Mouse (Mus musculus) embryonic fibroblast, embryonic 13.5 days (primary cell): ENCODE data around the gene Car15. TPM values are rescaled to one million over a fixed set of nuclear protein-coding genes. Genes with fewer than 3 reads are reported as not detected.

ENCODE experiments used
- H3K27ac ChIP-seq: 2 replicates; pipeline ENCODE4 v1.5.1; 2012; ENCODE audit warnings: low read length, control low read depth, inconsistent platforms; ENCODE audit not compliant: insufficient read depth
- H3K4me1 ChIP-seq: 2 replicates; pipeline ENCODE4 v1.6.1; 2011; ENCODE audit warnings: low read length; ENCODE audit not compliant: control insufficient read depth, insufficient read depth
- H3K4me3 ChIP-seq: 2 replicates; pipeline ENCODE4 v1.5.1; 2011; ENCODE audit warnings: mild to moderate bottlenecking, control low read depth, low read length; ENCODE audit not compliant: insufficient read depth
- CTCF ChIP-seq: IDR thresholded peaks from 2 replicates; pipeline ENCODE4 v1.5.1; 2011; ENCODE audit warnings: mild to moderate bottlenecking, control low read depth, low read length, moderate library complexity, borderline replicate concordance; ENCODE audit not compliant: insufficient read depth
- POLR2A ChIP-seq: IDR thresholded peaks from 2 replicates; pipeline ENCODE4 v1.6.1; 2011; ENCODE audit warnings: low read depth, mild to moderate bottlenecking, control low read depth, low read length, moderate library complexity
- polyA plus RNA-seq: library from polyadenylated mRNA; stranded (reverse); fragments of >200 nt; gene quantifications from 2 replicates; pipeline ENCODE4 v1.2.4, GENCODE M21; 2011; ENCODE audit warnings: low read depth; ENCODE audit not compliant: missing spikeins, insufficient read length

Car15 gene
- polyA plus RNA-seq, 1 experiment: 0.90 TPM

- no peak overlapping the region for H3K27ac ChIP-seq
- peaks cover 3% of the 10 kb centered on the region for H3K4me1 ChIP-seq
- TF ChIP-seq POLR2A (peak; percentile 59), CTCF (peak; percentile 96)
- H3K4me3 ChIP-seq: peak overlapping the region; percentile 19
Measured at GRCm38 (mm10) chr16:17815411-17816402, 22.5 kb downstream of the Car15 start.

- Histone ChIP-seq H3K4me3 (no peak overlapping the region), H3K27ac (no peak overlapping the region), H3K4me1 (peaks cover 22% of the 10 kb centered on the region)
- no peak for TF ChIP-seq CTCF
- no peak for TF ChIP-seq POLR2A
Measured at GRCm38 (mm10) chr16:17813173-17813572, 25.0 kb downstream of the Car15 start.

- H3K4me1 ChIP-seq: peaks cover 23% of the 10 kb centered on the region
- TF ChIP-seq POLR2A: no peak
- TF ChIP-seq CTCF: no peak
- H3K27ac ChIP-seq: no peak overlapping the region
- no peak overlapping the region for H3K4me3 ChIP-seq
Measured at GRCm38 (mm10) chr16:17812120-17812519, 26.0 kb downstream of the Car15 start.

GRCm38 (mm10) chr16:17809711-17810110, 28.5 kb downstream of the Car15 start:
- H3K4me3 ChIP-seq: no peak overlapping the region
- no peak for TF ChIP-seq CTCF
- TF ChIP-seq POLR2A: no peak
- peak overlapping the region; percentile 86 for H3K27ac ChIP-seq
- peaks cover 34% of the 10 kb centered on the region for H3K4me1 ChIP-seq

GRCm38 (mm10) chr16:17809125-17809524, 29.0 kb downstream of the Car15 start:
- Histone ChIP-seq H3K4me3 (no peak overlapping the region), H3K4me1 (peaks cover 36% of the 10 kb centered on the region), H3K27ac (peak overlapping the region; percentile 86)
- TF ChIP-seq POLR2A: no peak
- no peak for TF ChIP-seq CTCF

- TF ChIP-seq POLR2A: no peak
- no peak for TF ChIP-seq CTCF
- Histone ChIP-seq H3K27ac (peak overlapping the region; percentile 52), H3K4me3 (no peak overlapping the region), H3K4me1 (peaks cover 42% of the 10 kb centered on the region)
Measured at GRCm38 (mm10) chr16:17807192-17808009, 30.8 kb downstream of the Car15 start.

GRCm38 (mm10) chr16:17806581-17807191, 31.5 kb downstream of the Car15 start:
- H3K4me1 ChIP-seq: peaks cover 49% of the 10 kb centered on the region
- TF ChIP-seq CTCF (no peak), POLR2A (no peak)
- H3K27ac ChIP-seq: peak overlapping the region; percentile 15; the same call in 1 of the 2 replicates
- H3K4me3 ChIP-seq: no peak overlapping the region

GRCm38 (mm10) chr16:17804982-17805381, 33.2 kb downstream of the Car15 start:
- TF ChIP-seq POLR2A (no peak), CTCF (no peak)
- Histone ChIP-seq H3K4me3 (no peak overlapping the region), H3K27ac (no peak overlapping the region)

GRCm38 (mm10) chr16:17804449-17804912, 33.7 kb downstream of the Car15 start:
- TF ChIP-seq CTCF (no peak), POLR2A (no peak)
- H3K4me3 ChIP-seq: no peak overlapping the region
- 0 out of 2 replicates have a peak overlapping the region, but pooled peaks have one; percentile 6 for H3K27ac ChIP-seq
- H3K4me1 ChIP-seq: peaks cover 52% of the 10 kb centered on the region

More at GRCm38 (mm10) chr16:17804982-17805381, 33.2 kb downstream of the Car15 start:
- H3K4me1 ChIP-seq: peaks cover 49% of the 10 kb centered on the region
